14 mouse cellular contexts compared by ENCODE assay signal in genomic region chr6:121026019-121026584, GRCm38 (mm10).
DNase-seq lines count a peak whose midpoint lies in the region; ATAC-seq and TF ChIP-seq lines count a peak whose summit lies in the region.
"Had no signal": no experiment of that assay in that cellular context is flagged by ENCODE, and none has a peak within 500 bp of the region (broad histone marks: within the 10 kb centered on the region; RNA-seq: fewer than 3 reads in every experiment).

No protein-coding gene starts in this region.

- no peak overlapping the region for H3K9ac ChIP-seq in kidney, embryonic 14.5 days (ENCODE audit: low read depth, low read length)
- no peak overlapping the region for H3K9ac ChIP-seq in neural tube, embryonic 14.5 days (replicated peaks; ENCODE audit: low read depth, low read length)
- H3K9ac ChIP-seq: heart, embryonic 12.5 days had no signal

- 37% methylated on average over 10 of the region's 10 CpGs for WGBS in kidney, embryonic 14.5 days
- 31% methylated on average over 10 of the region's 10 CpGs for WGBS in neural tube, embryonic 14.5 days

- no peaks in the 10 kb centered on the region for H3K27me3 ChIP-seq in kidney, embryonic 14.5 days (ENCODE audit: control insufficient read depth, insufficient read depth, low read length)
- no peaks in the 10 kb centered on the region for H3K27me3 ChIP-seq in Patski
- H3K27me3 ChIP-seq in neural tube, embryonic 14.5 days (ENCODE audit: control insufficient read depth, insufficient read depth, low read length) = no peaks in the 10 kb centered on the region
- H3K27me3 ChIP-seq: heart, embryonic 12.5 days had no signal

- H3K4me1 ChIP-seq in kidney, embryonic 14.5 days (ENCODE audit: control insufficient read depth, insufficient read depth, low read length) = no peaks in the 10 kb centered on the region
- H3K4me1 ChIP-seq in neural tube, embryonic 14.5 days (ENCODE audit: control insufficient read depth, insufficient read depth, low read length) = peaks cover 8% of the 10 kb centered on the region; the same call in 1 of the 2 replicates

- DNase-seq in kidney, postnatal 36 days = no peak
- DNase-seq in Patski (ENCODE audit: low read depth, low spot score) = no peak
- peak; percentile 42 for DNase-seq in hindlimb bud, embryonic 11.5 days (ENCODE audit: extremely low spot score, low read depth, low spot score)
- no peak for DNase-seq in thymus, postnatal 4 days
- DNase-seq in lung, postnatal 14 days = no peak
- DNase-seq: adrenal gland, adult 2 months; heart, postnatal 14 days; kidney, adult 8-10 months; liver; lung, postnatal 10 days had no signal

- no peak overlapping the region for H3K4me2 ChIP-seq in kidney, embryonic 14.5 days (replicated peaks; ENCODE audit: low read depth, low read length)
- no peak overlapping the region for H3K4me2 ChIP-seq in neural tube, embryonic 14.5 days (ENCODE audit: low read depth, low read length)
- H3K4me2 ChIP-seq: heart, embryonic 12.5 days had no signal

- CTCF ChIA-PET in Patski (lab: Charles Lee) = interaction anchor here (1.3 kb wide), 1 partner anchor 102 kb away, joined by 3 read pairs; no protein-coding TSS in a partner anchor

- H3K27ac ChIP-seq in kidney, embryonic 14.5 days (ENCODE audit: low read depth, low read length) = no peak overlapping the region
- H3K27ac ChIP-seq in neural tube, embryonic 14.5 days (ENCODE audit: low read depth, low read length) = no peak overlapping the region
- H3K27ac ChIP-seq: embryonic facial prominence, embryonic 10.5 days had no signal

- peaks cover 48% of the 10 kb centered on the region for H3K36me3 ChIP-seq in kidney, embryonic 14.5 days (ENCODE audit: control insufficient read depth, insufficient read depth, low read length)
- peaks cover 40% of the 10 kb centered on the region for H3K36me3 ChIP-seq in neural tube, embryonic 14.5 days (ENCODE audit: control insufficient read depth, insufficient read depth, low read length)

- ATAC-seq in kidney, embryonic 14.5 days (ENCODE audit: low FRiP score, low TSS enrichment) = peak; percentile 41; the same call in 1 of the 2 replicates
- peak; percentile 55 for ATAC-seq in Patski
- peak; percentile 61; the same call in 1 of the 2 replicates for ATAC-seq in neural tube, embryonic 14.5 days (ENCODE audit: low read depth)

- in situ Hi-C loops in Patski (cut with MboI; ENCODE audit: low pct_unique_long_range_greater_than_20kb) = no loop called here

- no peak for TF ChIP-seq CTCF in Patski (IDR thresholded peaks at IDR 0.05)

- no peak overlapping the region for H3K4me3 ChIP-seq in kidney, embryonic 14.5 days (ENCODE audit: low read length)
- H3K4me3 ChIP-seq in neural tube, embryonic 14.5 days (ENCODE audit: low read depth, low read length) = no peak overlapping the region
- H3K4me3 ChIP-seq: embryonic facial prominence, embryonic 10.5 days; heart, embryonic 12.5 days had no signal

- POLR2A ChIA-PET in Patski (lab: Charles Lee) = interaction anchor here (0.7 to 1.0 kb wide), 2 partner anchors 17 to 75 kb away, joined by 3 read pairs; no protein-coding TSS in a partner anchor

- H3K9me3 ChIP-seq in kidney, embryonic 14.5 days (ENCODE audit: control insufficient read depth, low read length) = no peaks in the 10 kb centered on the region
- H3K9me3 ChIP-seq in neural tube, embryonic 14.5 days (ENCODE audit: control insufficient read depth, low read length) = no peaks in the 10 kb centered on the region
- H3K9me3 ChIP-seq: embryonic facial prominence, embryonic 10.5 days; heart, embryonic 12.5 days had no signal
